Mouse (Mus musculus): ENCODE measurements around the gene Gpr45.

- TF ChIP-seq USF1 (IDR thresholded peaks at IDR 0.05; ENCODE audit: low read depth) (no peak), CTCF (IDR thresholded peaks at IDR 0.05; ENCODE audit: control insufficient read depth, insufficient read depth, insufficient read length) (no peak), MYOD1 (IDR thresholded peaks at IDR 0.05; ENCODE audit: control insufficient read depth, insufficient read length, low read depth) (no peak), CEBPB (IDR thresholded peaks at IDR 0.05; ENCODE audit: low read depth) (no peak), MYOG (IDR thresholded peaks at IDR 0.05; ENCODE audit: control insufficient read depth, extremely low read depth, insufficient read length) (no peak), MAX (IDR thresholded peaks at IDR 0.05) (no peak)
Observed at GRCm38 (mm10) chr1:42988996-42989395, 36.3 kb downstream of the Gpr45 start.

Measured in C2C12 (cell line).